Mouse (Mus musculus) colon, adult 2 months (tissue): ENCODE data around the gene Arl5c. TPM values are rescaled to one million over a fixed set of nuclear protein-coding genes. Genes with fewer than 3 reads are reported as not detected.

Experiments used
- polyA plus RNA-seq: library from polyadenylated mRNA; depleted of rRNA; stranded (reverse); fragments of >200 nt; gene quantifications from 2 replicates; pipeline ENCODE4 v1.2.3, GENCODE M21; 2012; rRNA removed

Gene Arl5c
- polyA plus RNA-seq: 1.1 and 1.3 TPM in 2 replicates

GRCm38 (mm10) chr11:97995564-97996288 is at the start of gene Arl5c:
Arl5c (minus strand) TSS chr11:97996181.

GRCm38 (mm10) chr11:98026570-98027296 is 30.8 kb upstream of the Arl5c start, which contains the start of gene Rpl19:
Rpl19 (plus strand) TSS chr11:98026710.

GRCm38 (mm10) chr11:98022555-98023371 is 26.8 kb upstream of the Arl5c start, which contains the start of gene Cacnb1:
Cacnb1 (minus strand) TSS chr11:98023034.

GRCm38 (mm10) chr11:97985727-97986677 is 10.0 kb downstream of the Arl5c start, which contains the start of gene Plxdc1:
Plxdc1 (minus strand) TSS chr11:97986444.

Other genes with a start within 250 kb of the Arl5c start
- gene Cwc25, start 229.6 kb downstream of the Arl5c start, polyA plus RNA-seq: 5.4 and 6.2 TPM in 2 replicates
- gene 1700001P01Rik, start 220.3 kb downstream of the Arl5c start, polyA plus RNA-seq: 0.22 TPM in 1 of 2 replicates, not detected in the other
- 86.3 and 88.2 TPM in 2 replicates for gene Rpl23, start 213.7 kb downstream of the Arl5c start, polyA plus RNA-seq
- gene Lasp1, start 197.2 kb downstream of the Arl5c start, polyA plus RNA-seq: 238 and 246 TPM in 2 replicates
- gene B230217C12Rik, start 155.4 kb downstream of the Arl5c start, polyA plus RNA-seq: 1.4 and 2.0 TPM in 2 replicates
- 0.14 TPM in 2 replicates for gene Fbxo47, start 112.0 kb downstream of the Arl5c start, polyA plus RNA-seq
- gene Plxdc1, start 9.7 kb downstream of the Arl5c start, polyA plus RNA-seq: 2.0 and 2.4 TPM in 2 replicates
- gene Cacnb1, start 26.9 kb upstream of the Arl5c start, polyA plus RNA-seq: 18.1 and 18.5 TPM in 2 replicates
- 480 and 591 TPM in 2 replicates for gene Rpl19, start 30.5 kb upstream of the Arl5c start, polyA plus RNA-seq
- gene Stac2, start 57.3 kb upstream of the Arl5c start, polyA plus RNA-seq: 0.47 and 0.53 TPM in 2 replicates
- gene Fbxl20, start 154.2 kb upstream of the Arl5c start, polyA plus RNA-seq: 13.8 and 15.1 TPM in 2 replicates
- gene Med1, start 197.1 kb upstream of the Arl5c start, polyA plus RNA-seq: 7.0 and 7.1 TPM in 2 replicates
- gene Cdk12, start 206.9 kb upstream of the Arl5c start, polyA plus RNA-seq: 9.5 and 11.4 TPM in 2 replicates